Mouse (Mus musculus) heart, adult 8-10 months (tissue): ENCODE measurements at regions not wholly inside any gene's neighbourhood (a gene's known extent, or its start where the extent isn't known, plus 50 kb on each side); places are given as distances from the start of the nearest gene placed in this dataset.

Source experiments
- DNase-seq: peaks from one replicate; pipeline ENCODE4 v3.0.0; 2022; ENCODE audit warnings: low spot score

- DNase-seq, result peak; percentile 20
Measured at GRCm38 (mm10) chr10:8667244-8667643, 148.6 kb upstream of the Ust start.

- no peak for DNase-seq
Measured at GRCm38 (mm10) chr10:8658934-8659294, 140.3 kb upstream of the Ust start.

GRCm38 (mm10) chr10:8658024-8658933, 139.7 kb upstream of the Ust start:
- DNase-seq, result peak; percentile 54

GRCm38 (mm10) chr10:8657176-8658023, 138.8 kb upstream of the Ust start:
- DNase-seq, result no peak

- no peak for DNase-seq
Measured at GRCm38 (mm10) chr10:8653651-8654050, 135.0 kb upstream of the Ust start.

- DNase-seq, result no peak
Measured at GRCm38 (mm10) chr10:8642266-8642665, 123.6 kb upstream of the Ust start.

- no peak for DNase-seq
Measured at GRCm38 (mm10) chr10:8624229-8624911, 105.7 kb upstream of the Ust start.

GRCm38 (mm10) chr10:8618676-8619075, 100.1 kb upstream of the Ust start:
- no peak for DNase-seq

- no peak for DNase-seq
Measured at GRCm38 (mm10) chr10:8615452-8616025, 96.9 kb upstream of the Ust start.

GRCm38 (mm10) chr10:8589871-8590533, 71.4 kb upstream of the Ust start:
- DNase-seq, result no peak

GRCm38 (mm10) chr10:8589106-8589505, 70.5 kb upstream of the Ust start:
- DNase-seq, result no peak

GRCm38 (mm10) chr10:8584389-8584908, 65.8 kb upstream of the Ust start:
- no peak for DNase-seq

- no peak for DNase-seq
Measured at GRCm38 (mm10) chr10:8583552-8584388, 65.1 kb upstream of the Ust start.

GRCm38 (mm10) chr10:8580298-8580697, 61.7 kb upstream of the Ust start:
- DNase-seq, result no peak

GRCm38 (mm10) chr10:8577642-8578356, 59.2 kb upstream of the Ust start:
- no peak for DNase-seq
